Mouse (Mus musculus) CD8-positive naive resting alpha-beta T cell, adult 2 months (primary cell): ENCODE measurements around the gene Fam160b1.

Experiments used
- DNase-seq, 2 experiments: peaks; one replicate each; pipeline ENCODE4 v3.0.0; 2022; ENCODE audit warnings: low read depth in 2 of 2, low spot score in 2 of 2

Gene Fam160b1

GRCm38 (mm10) chr19:57343860-57344259 lies 16.6 kb upstream of the Fam160b1 start:
- DNase-seq, result peak in 1 of 2 experiments; percentile 41

- no peak for DNase-seq
These were observed 15.8 kb upstream of the Fam160b1 start for GRCm38 (mm10) chr19:57344678-57345077.

GRCm38 (mm10) chr19:57349096-57349495 lies 11.4 kb upstream of the Fam160b1 start:
- no peak for DNase-seq

GRCm38 (mm10) chr19:57352337-57352935 lies 8.0 kb upstream of the Fam160b1 start:
- no peak for DNase-seq

- DNase-seq, result no peak
These were observed 7.3 kb upstream of the Fam160b1 start for GRCm38 (mm10) chr19:57353228-57353627.

GRCm38 (mm10) chr19:57354050-57354449 lies 6.4 kb upstream of the Fam160b1 start:
- no peak for DNase-seq

- no peak for DNase-seq
These were observed 5.8 kb upstream of the Fam160b1 start for GRCm38 (mm10) chr19:57354715-57355114.

- peak; percentile 75 to 86 for DNase-seq
These were observed 4.8 kb upstream of the Fam160b1 start for GRCm38 (mm10) chr19:57355451-57356251.

GRCm38 (mm10) chr19:57356273-57356672 lies 4.2 kb upstream of the Fam160b1 start:
- peak; percentile 35 to 37 for DNase-seq

GRCm38 (mm10) chr19:57357244-57357643 lies 3.2 kb upstream of the Fam160b1 start:
- DNase-seq, result no peak

- DNase-seq, result no peak
These were observed 2.7 kb upstream of the Fam160b1 start for GRCm38 (mm10) chr19:57357811-57358210.

- peak; percentile 50 to 72 for DNase-seq
These were observed 2.2 kb upstream of the Fam160b1 start for GRCm38 (mm10) chr19:57358322-57358721.

GRCm38 (mm10) chr19:57358836-57359598 lies 1.5 kb upstream of the Fam160b1 start:
- DNase-seq, result no peak

GRCm38 (mm10) chr19:57359701-57360326 lies 666 bp upstream of the Fam160b1 start:
- no peak for DNase-seq

GRCm38 (mm10) chr19:57361131-57361938 lies 855 bp downstream of the Fam160b1 start:
- DNase-seq, result peak in 1 of 2 experiments; percentile 35

- no peak for DNase-seq
These were observed 1.4 kb downstream of the Fam160b1 start for GRCm38 (mm10) chr19:57361939-57362307.

GRCm38 (mm10) chr19:57362586-57362985 lies 2.1 kb downstream of the Fam160b1 start:
- DNase-seq, result no peak

- no peak for DNase-seq
These were observed 2.6 kb downstream of the Fam160b1 start for GRCm38 (mm10) chr19:57363076-57363475.

- DNase-seq, result no peak
These were observed 3.1 kb downstream of the Fam160b1 start for GRCm38 (mm10) chr19:57363538-57363937.

- no peak for DNase-seq
These were observed 4.6 kb downstream of the Fam160b1 start for GRCm38 (mm10) chr19:57364942-57365673.
